Mouse (Mus musculus): Measurements from ENCODE around the gene Pidd1. TPM values are rescaled to one million over a fixed set of nuclear protein-coding genes. Genes with fewer than 3 reads are reported as not detected.

Pidd1 gene
- polyA plus RNA-seq, 2 experiments: 6.1 to 15.5 TPM

- H3K4me1 ChIP-seq (replicated peaks; ENCODE audit: control insufficient read depth in 2 of 2, insufficient read depth in 2 of 2, low read length in 1 of 2): peaks cover 36 to 43% of the 10 kb centered on the region in 2 experiments
- WGBS (ENCODE audit: insufficient replicate concordance): 4% methylated on average over 7 of the region's 7 CpGs
- ATAC-seq (ENCODE audit: insufficient read depth): peak; percentile 9; the same call in 1 of the 2 replicates
Observed at GRCm38 (mm10) chr7:141476981-141477370, 33.2 kb upstream of the Pidd1 start.

GRCm38 (mm10) chr7:141476226-141476980 lies 32.6 kb upstream of the Pidd1 start:
- peaks cover 9% of the 10 kb centered on the region for H3K36me3 ChIP-seq (replicated peaks; ENCODE audit: control insufficient read depth, insufficient read depth, low read depth)
- peaks cover 5% of the 10 kb centered on the region for H3K27me3 ChIP-seq (ENCODE audit: control insufficient read depth, insufficient read depth, low read length)
- under 1% methylated on average over 17 of the region's 17 CpGs for WGBS (ENCODE audit: insufficient replicate concordance)
- peak overlapping the region; percentile 82 for H3K9ac ChIP-seq (replicated peaks)
- H3K4me1 ChIP-seq (replicated peaks; ENCODE audit: control insufficient read depth in 2 of 2, insufficient read depth in 2 of 2, low read length in 1 of 2): peaks cover 36 to 43% of the 10 kb centered on the region in 2 experiments
- peak overlapping the region; percentile 65 to 88 for H3K4me3 ChIP-seq (ENCODE audit: insufficient read depth in 1 of 2, low read depth in 2 of 2, low read length in 2 of 2)
- TF ChIP-seq EP300 (IDR thresholded peaks at IDR 0.05; ENCODE audit: low read depth): peak; percentile 30; the same call in 1 of the 2 replicates
- TF ChIP-seq CTCF (IDR thresholded peaks at IDR 0.05; ENCODE audit: low read depth): peak; percentile 53
- ATAC-seq (ENCODE audit: insufficient read depth) (peak; percentile 32), DNase-seq (ENCODE audit: low read depth in 3 of 3, low spot score in 3 of 3) (peak in 1 of 3 experiments; percentile 45)
- peak overlapping the region; percentile 95 for H3K4me2 ChIP-seq (ENCODE audit: low read depth)
- H3K9me3 ChIP-seq (ENCODE audit: control insufficient read depth, low read length): no peaks in the 10 kb centered on the region
- peak overlapping the region; percentile 60 for H3K27ac ChIP-seq

More at GRCm38 (mm10) chr7:141476981-141477370, 33.2 kb upstream of the Pidd1 start:
- Histone ChIP-seq H3K4me2 (ENCODE audit: low read depth) (peak overlapping the region; percentile 95), H3K36me3 (replicated peaks; ENCODE audit: control insufficient read depth, insufficient read depth, low read depth) (peaks cover 9% of the 10 kb centered on the region), H3K4me3 (ENCODE audit: insufficient read depth in 1 of 2, low read depth in 2 of 2, low read length in 2 of 2) (peak overlapping the region; percentile 65 to 88), H3K9me3 (ENCODE audit: control insufficient read depth, low read length) (no peaks in the 10 kb centered on the region), H3K9ac (replicated peaks) (peak overlapping the region; percentile 5; the same call in 1 of the 2 replicates), H3K27ac (peak overlapping the region; percentile 46), H3K27me3 (ENCODE audit: control insufficient read depth, insufficient read depth, low read length) (peaks cover 10% of the 10 kb centered on the region)
- no peak for DNase-seq (ENCODE audit: low read depth in 3 of 3, low spot score in 3 of 3)
- peak; percentile 48 for TF ChIP-seq CTCF (IDR thresholded peaks at IDR 0.05; ENCODE audit: low read depth)
- no peak for TF ChIP-seq EP300 (IDR thresholded peaks at IDR 0.05; ENCODE audit: low read depth)

GRCm38 (mm10) chr7:141475805-141476158 lies 32.0 kb upstream of the Pidd1 start:
- no peak for DNase-seq (ENCODE audit: low read depth in 3 of 3, low spot score in 3 of 3)
- under 1% methylated on average over 12 of the region's 12 CpGs for WGBS (ENCODE audit: insufficient replicate concordance)
- H3K9ac ChIP-seq (replicated peaks): peak overlapping the region; percentile 82
- no peaks in the 10 kb centered on the region for H3K27me3 ChIP-seq (ENCODE audit: control insufficient read depth, insufficient read depth, low read length)
- no peaks in the 10 kb centered on the region for H3K9me3 ChIP-seq (ENCODE audit: control insufficient read depth, low read length)
- H3K27ac ChIP-seq: peak overlapping the region; percentile 55
- peak overlapping the region; percentile 65 to 88 for H3K4me3 ChIP-seq (ENCODE audit: insufficient read depth in 1 of 2, low read depth in 2 of 2, low read length in 2 of 2)
- TF ChIP-seq EP300 (IDR thresholded peaks at IDR 0.05; ENCODE audit: low read depth) (no peak), CTCF (IDR thresholded peaks at IDR 0.05; ENCODE audit: low read depth) (no peak)
- peaks cover 32 to 38% of the 10 kb centered on the region in 2 experiments for H3K4me1 ChIP-seq (replicated peaks; ENCODE audit: control insufficient read depth in 2 of 2, insufficient read depth in 2 of 2, low read length in 1 of 2)
- peak overlapping the region; percentile 95 for H3K4me2 ChIP-seq (ENCODE audit: low read depth)
- peaks cover 9% of the 10 kb centered on the region for H3K36me3 ChIP-seq (replicated peaks; ENCODE audit: control insufficient read depth, insufficient read depth, low read depth)
- no peak for ATAC-seq (ENCODE audit: insufficient read depth)

GRCm38 (mm10) chr7:141475011-141475804 lies 31.4 kb upstream of the Pidd1 start, which contains the start of the genes Polr2l and Tspan4:
Gene Polr2l, minus strand, starts transcription at chr7:141475132.
Gene Tspan4, plus strand, starts transcription at chr7:141475240.
- peak; percentile 46 for TF ChIP-seq CTCF (IDR thresholded peaks at IDR 0.05; ENCODE audit: low read depth)
- TF ChIP-seq EP300 (IDR thresholded peaks at IDR 0.05; ENCODE audit: low read depth): peak; percentile 50; the same call in 1 of the 2 replicates
- DNase-seq (ENCODE audit: low read depth in 3 of 3, low spot score in 3 of 3): peak; percentile 69 to 76 (median 71)
- Histone ChIP-seq H3K4me3 (ENCODE audit: insufficient read depth in 1 of 2, low read depth in 2 of 2, low read length in 2 of 2) (peak within 1 kb of the TSS; percentile 65 to 88), H3K27me3 (ENCODE audit: control insufficient read depth, insufficient read depth, low read length) (no peaks in the 10 kb centered on the region), H3K9me3 (ENCODE audit: control insufficient read depth, low read length) (no peaks in the 10 kb centered on the region), H3K4me1 (replicated peaks; ENCODE audit: control insufficient read depth in 2 of 2, insufficient read depth in 2 of 2, low read length in 1 of 2) (peaks cover 32 to 38% of the 10 kb centered on the region in 2 experiments), H3K9ac (replicated peaks) (peak within 1 kb of the TSS; percentile 82), H3K4me2 (ENCODE audit: low read depth) (peak within 1 kb of the TSS; percentile 95), H3K36me3 (replicated peaks; ENCODE audit: control insufficient read depth, insufficient read depth, low read depth) (peaks cover 9% of the 10 kb centered on the region), H3K27ac (peak within 1 kb of the TSS; percentile 62)
- under 1% methylated on average over 87 of the region's 87 CpGs for WGBS (ENCODE audit: insufficient replicate concordance)
- peak; percentile 81 for ATAC-seq (ENCODE audit: insufficient read depth)
